Mouse (Mus musculus): ENCODE results near the gene Dhrs11.

GRCm38 (mm10) chr11:84871046-84871445, 42.3 kb upstream of the Dhrs11 start:
- no peak for TF ChIP-seq POLR2A (IDR thresholded peaks at IDR 0.05; ENCODE audit: borderline replicate concordance, low read depth, low read length)
- 0 out of 2 replicates have a peak, but pooled peaks have one; percentile 24 for TF ChIP-seq CTCF (IDR thresholded peaks at IDR 0.05; ENCODE audit: low read depth, low read length)

Measured in bone marrow macrophage, adult 2 months (primary cell).